Mouse (Mus musculus) activated CD4-positive, CD25-positive, alpha-beta regulatory T cell, adult 9 weeks (primary cell): ENCODE results near the gene 1700020D05Rik. TPM values are rescaled to one million over a fixed set of nuclear protein-coding genes. Genes with fewer than 3 reads are reported as not detected.

Experiments used
- polyA plus RNA-seq: library from polyadenylated mRNA; unstranded; fragments of 100-300 nt; shearing (Covaris generic); gene quantifications from one replicate; pipeline ENCODE4 v1.2.1, GENCODE M21; 2017

1700020D05Rik gene
- polyA plus RNA-seq, result 0.45 TPM

DNA sequence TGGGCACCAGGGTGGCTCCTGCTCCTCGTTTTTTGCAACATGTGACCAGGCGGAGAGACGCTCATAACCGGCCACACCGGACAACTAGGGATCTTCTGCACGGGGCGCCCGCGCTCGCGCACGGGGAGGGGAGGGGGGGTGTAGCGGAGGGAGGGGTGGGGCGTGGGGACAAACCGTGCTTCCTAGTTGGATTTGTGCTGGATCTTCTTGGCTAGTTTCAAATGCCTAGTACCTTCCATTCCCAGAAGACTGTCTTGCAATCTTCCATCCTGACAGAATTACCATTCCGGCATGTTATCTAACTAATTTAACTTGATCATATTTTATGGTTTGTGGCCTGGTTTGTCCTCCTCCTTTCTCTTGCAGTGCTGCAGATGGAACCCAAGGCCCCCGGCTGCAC lies at the start of gene 1700020D05Rik:
TSS of gene 1700020D05Rik (minus strand) at position 101 of the 400 bp plus-strand sequence.

DNA sequence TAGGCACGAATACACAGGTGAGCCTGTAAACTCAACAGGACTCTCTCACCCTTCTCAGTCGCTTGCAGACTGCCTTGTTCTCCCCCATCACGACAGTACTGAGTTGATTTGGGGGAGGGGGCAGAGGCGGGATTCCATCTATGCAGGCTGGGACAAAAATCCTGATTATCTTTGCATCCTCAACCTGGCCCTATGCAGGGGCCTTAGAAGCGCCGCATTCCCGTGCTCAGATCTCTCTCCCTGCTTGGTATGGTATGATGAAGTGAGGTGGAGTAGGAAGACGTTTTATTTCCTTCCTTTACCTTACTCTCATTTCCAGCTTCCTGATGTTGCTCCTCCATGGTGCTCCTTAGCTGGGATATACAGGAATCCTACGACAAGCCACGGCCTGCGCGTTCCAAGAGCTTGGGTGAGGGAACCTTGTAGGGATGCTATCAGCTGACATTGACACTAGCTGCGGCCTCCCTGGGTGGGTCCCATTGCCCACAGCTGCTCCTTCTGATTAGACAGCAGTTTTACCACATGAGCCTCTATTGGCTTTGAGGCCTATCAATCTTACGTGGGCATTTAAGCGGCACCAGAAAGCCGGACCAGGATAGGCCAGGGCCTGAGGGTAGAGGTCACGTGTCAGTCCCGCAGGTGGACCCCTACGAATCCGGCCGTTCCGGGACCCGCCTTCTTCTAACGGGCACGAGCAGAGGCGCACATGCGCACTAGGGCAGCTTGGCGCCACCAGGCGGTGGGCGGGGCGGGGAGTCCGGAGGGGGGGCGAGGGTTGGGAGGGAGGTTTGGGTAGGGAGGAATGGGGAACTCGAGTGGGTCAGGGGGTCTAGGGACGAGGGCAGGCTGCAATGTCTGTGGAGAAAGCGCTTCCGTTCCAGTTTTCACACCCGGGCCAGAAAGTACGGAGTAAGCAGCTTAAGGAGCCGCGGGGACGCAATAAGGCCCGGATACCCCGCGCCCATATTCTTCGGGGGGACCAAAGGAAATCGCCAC lies 6.7 kb upstream of the 1700020D05Rik start, which contains the start of gene Snx32:
TSS of gene Snx32 (minus strand) at position 508 of the 996 bp plus-strand sequence.

DNA sequence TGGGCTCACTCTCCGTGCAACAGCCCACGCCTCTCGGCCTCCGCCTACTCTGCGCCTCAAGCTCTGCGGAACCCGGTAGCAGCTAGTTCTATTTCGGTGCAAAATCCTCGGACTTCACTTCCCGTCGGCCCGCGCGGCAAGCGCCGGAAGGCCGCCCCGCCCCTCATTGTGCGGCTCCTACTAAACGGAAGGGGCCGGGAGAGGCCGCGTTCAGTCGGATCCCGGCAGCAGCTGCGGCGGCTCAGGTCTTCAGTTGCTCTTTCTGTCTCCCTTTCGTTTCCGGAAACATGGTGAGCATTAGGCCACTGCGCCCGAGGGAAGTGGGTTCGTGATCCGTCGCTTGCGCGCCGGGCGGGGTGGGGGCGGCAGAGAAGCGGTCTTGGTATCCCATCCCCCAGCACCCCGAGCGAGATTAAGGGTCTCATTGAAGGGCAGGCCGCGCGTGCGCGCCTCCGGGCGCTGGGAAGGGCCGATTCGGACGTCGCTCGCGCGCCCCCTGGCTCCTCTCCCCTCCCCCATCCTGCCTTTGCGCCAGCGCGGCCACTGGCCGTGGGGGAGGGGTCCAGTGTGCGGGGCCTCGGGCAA lies 13.2 kb downstream of the 1700020D05Rik start, which contains the start of gene Cfl1:
TSS of gene Cfl1 (plus strand) at position 143 of the 585 bp plus-strand sequence.

DNA sequence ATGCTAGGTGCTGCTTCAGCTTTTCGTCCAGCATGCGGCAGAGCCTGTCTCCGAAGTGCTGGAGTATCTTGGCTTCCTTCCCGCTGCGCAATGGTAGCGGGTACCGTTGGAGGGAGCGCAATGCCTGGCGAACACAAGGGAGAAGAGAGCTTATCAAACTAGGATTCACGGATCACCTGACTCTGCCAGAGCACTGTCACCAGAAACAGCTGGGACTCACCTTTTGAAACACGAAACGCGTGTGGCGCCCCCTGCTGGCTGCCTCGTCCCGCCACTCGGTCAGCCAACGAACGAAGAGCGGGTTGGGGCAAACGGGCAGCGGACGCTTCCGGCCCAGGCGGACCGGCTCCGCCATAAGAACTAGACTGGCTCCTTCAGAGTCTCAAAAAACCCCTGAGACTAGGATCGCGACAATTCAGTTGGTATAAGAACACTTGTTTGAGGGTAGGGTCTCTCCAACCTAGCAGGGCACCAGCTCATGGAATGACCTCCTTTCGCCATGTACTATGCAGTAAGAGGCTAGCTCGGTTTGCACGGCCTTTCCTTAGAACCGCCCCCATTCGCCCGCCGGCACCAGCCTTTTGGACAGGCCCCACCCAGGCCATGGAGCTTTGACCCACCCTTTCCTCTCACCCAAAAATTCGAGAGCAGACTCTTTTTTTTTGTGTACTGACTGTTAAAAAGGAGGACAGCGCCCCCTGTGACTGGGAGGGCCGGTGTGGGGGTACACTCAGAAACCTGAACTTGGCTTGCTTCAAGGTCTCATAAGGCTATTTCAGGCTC lies 15.6 kb downstream of the 1700020D05Rik start, which contains the start of gene Mus81:
TSS of gene Mus81 (minus strand) at position 635 of the 783 bp plus-strand sequence.

DNA sequence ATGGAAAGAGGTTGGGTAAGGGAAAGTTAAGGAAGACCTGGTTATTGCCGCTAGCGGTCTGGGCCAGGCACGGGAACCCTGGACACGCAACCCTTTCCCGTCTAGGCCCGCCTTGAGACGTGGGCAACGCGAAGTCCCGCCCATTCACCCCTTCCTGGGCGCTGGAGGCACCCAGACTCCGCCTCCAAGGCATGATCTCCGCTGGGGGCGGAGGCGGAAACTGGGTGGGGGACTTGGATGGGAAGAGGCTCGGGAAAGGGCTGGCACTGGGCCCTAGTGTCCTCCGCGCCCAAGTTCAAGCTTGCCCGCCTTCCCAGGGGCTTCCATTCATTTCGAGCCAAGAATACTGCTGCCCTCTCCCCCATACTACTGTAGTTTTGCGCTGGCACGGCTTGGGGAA lies 29.9 kb downstream of the 1700020D05Rik start, which contains the start of gene Efemp2:
TSS of gene Efemp2 (plus strand) at position 235 of the 400 bp plus-strand sequence.

DNA sequence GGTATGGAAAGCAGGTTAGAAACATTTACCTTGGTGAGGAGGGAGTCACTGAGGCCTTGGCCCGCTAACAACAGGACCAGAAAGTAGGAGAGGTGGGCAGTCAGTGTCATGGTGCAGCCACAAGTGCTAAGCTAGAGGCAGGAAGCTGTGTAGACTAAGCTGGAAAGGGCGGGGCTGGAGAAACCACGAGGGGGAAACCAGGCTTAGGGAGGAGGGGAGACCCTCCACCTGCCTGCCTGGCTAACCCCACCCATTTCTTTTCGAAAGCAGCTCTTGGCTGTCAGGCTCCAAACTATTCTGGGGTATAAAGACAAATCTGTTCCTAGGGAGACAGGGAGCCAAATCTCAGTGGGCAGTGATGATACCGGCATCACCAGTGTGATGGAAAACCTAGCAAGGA lies 35.2 kb downstream of the 1700020D05Rik start, which contains the start of gene Ctsw:
TSS of gene Ctsw (minus strand) at position 134 of the 400 bp plus-strand sequence.

DNA sequence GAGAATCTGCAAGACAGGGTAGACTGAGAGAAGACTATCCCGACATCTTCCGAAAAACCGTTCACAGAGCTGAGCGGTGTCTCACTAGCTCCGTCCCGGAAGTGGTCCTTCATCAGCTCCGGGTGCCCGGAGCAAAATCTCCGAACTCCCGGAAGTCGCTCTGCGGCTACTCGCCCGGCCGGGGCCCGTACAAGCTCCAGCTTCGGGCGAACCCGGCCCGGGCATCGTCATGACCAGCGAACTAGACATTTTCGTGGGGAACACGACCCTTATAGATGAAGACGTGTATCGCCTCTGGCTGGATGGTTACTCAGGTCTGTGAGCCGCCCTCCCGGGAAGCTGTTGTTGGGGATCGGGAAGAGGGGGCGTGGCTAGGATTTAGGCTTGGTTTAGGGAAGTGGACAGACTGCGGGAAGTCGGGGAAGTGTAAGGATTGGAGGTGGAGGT lies 43.1 kb downstream of the 1700020D05Rik start, which contains the start of gene Fibp:
TSS of gene Fibp (plus strand) at position 151 of the 447 bp plus-strand sequence.

DNA sequence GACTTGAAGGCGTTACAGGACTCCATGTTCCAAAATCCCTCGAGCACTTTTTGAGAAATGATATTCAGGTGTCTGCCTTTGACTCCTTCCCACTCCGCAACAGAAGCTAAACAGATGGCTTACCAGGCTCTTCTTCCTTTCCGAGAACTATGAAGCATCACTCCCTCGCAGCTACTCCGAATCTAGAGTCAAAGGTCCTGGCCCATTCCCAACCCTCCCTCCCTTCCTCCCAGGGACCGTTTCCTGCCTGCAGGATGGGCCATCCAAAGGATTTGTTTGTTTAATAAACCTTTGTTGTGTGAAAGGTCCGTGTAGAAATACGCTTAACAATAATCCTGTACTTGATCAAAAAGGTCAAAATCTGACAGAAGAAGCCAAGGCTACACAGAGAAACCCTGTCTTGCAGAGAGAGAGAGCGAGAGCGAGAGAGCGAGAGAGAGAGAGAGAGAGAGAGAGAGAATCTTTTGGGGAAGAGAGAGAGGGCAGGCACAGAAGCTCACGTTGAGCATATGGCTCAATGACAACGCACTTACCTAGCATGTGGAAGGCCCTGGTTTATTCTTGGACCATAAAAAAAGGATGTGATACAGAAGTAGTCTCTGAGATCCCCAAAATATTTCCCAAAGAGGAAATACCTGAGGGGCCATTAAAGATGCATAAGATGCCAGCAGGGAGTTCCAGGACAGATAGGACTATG lies 45.7 kb downstream of the 1700020D05Rik start, which contains the start of gene Ccdc85b:
TSS of gene Ccdc85b (minus strand) at position 149 of the 697 bp plus-strand sequence.

Other genes starting within 250 kb of the 1700020D05Rik start
- 16.5 TPM for gene Pacs1, start 230.7 kb downstream of the 1700020D05Rik start, polyA plus RNA-seq
- gene Sf3b2, start 208.3 kb downstream of the 1700020D05Rik start, polyA plus RNA-seq, result 415 TPM
- not detected for gene Gal3st3, start 205.5 kb downstream of the 1700020D05Rik start, polyA plus RNA-seq
- not detected for gene Catsper1, start 168.0 kb downstream of the 1700020D05Rik start, polyA plus RNA-seq
- gene Cst6, start 154.2 kb downstream of the 1700020D05Rik start, polyA plus RNA-seq, result 2.0 TPM
- 58.1 TPM for gene Eif1ad, start 137.0 kb downstream of the 1700020D05Rik start, polyA plus RNA-seq
- gene Banf1, start 136.6 kb downstream of the 1700020D05Rik start, polyA plus RNA-seq, result 305 TPM
- 35.0 TPM for gene Sart1, start 115.1 kb downstream of the 1700020D05Rik start, polyA plus RNA-seq
- gene Tsga10ip, start 101.3 kb downstream of the 1700020D05Rik start, polyA plus RNA-seq, result 0.60 TPM
- 75.7 TPM for gene Drap1, start 78.8 kb downstream of the 1700020D05Rik start, polyA plus RNA-seq
- gene AI837181, start 78.6 kb downstream of the 1700020D05Rik start, polyA plus RNA-seq, result 19.2 TPM
- not detected for gene Fosl1, start 56.2 kb downstream of the 1700020D05Rik start, polyA plus RNA-seq
- gene Ccdc85b, start 45.9 kb downstream of the 1700020D05Rik start, polyA plus RNA-seq, result 5.3 TPM
- 148 TPM for gene Fibp, start 43.2 kb downstream of the 1700020D05Rik start, polyA plus RNA-seq
- 81.4 TPM for gene Ctsw, start 35.3 kb downstream of the 1700020D05Rik start, polyA plus RNA-seq
- 2.5 TPM for gene Efemp2, start 29.8 kb downstream of the 1700020D05Rik start, polyA plus RNA-seq
- gene Mus81, start 15.4 kb downstream of the 1700020D05Rik start, polyA plus RNA-seq, result 81.3 TPM
- gene Cfl1, start 13.3 kb downstream of the 1700020D05Rik start, polyA plus RNA-seq, result 4,076 TPM
- 20.1 TPM for gene Snx32, start 6.8 kb upstream of the 1700020D05Rik start, polyA plus RNA-seq
- not detected for gene Ovol1, start 56.9 kb upstream of the 1700020D05Rik start, polyA plus RNA-seq
- gene Ap5b1, start 64.2 kb upstream of the 1700020D05Rik start, polyA plus RNA-seq, result 21.4 TPM
- 145 TPM for gene Rnaseh2c, start 98.1 kb upstream of the 1700020D05Rik start, polyA plus RNA-seq
- gene Kat5, start 106.5 kb upstream of the 1700020D05Rik start, polyA plus RNA-seq, result 51.5 TPM
- 151 TPM for gene Rela, start 133.7 kb upstream of the 1700020D05Rik start, polyA plus RNA-seq
- gene Sipa1, start 159.9 kb upstream of the 1700020D05Rik start, polyA plus RNA-seq, result 75.3 TPM
- 26.1 TPM for gene Map3k11, start 185.0 kb upstream of the 1700020D05Rik start, polyA plus RNA-seq
- 64.4 TPM for gene Pcnx3, start 185.1 kb upstream of the 1700020D05Rik start, polyA plus RNA-seq
- 3.6 TPM for gene Kcnk7, start 200.6 kb upstream of the 1700020D05Rik start, polyA plus RNA-seq
- gene Ehbp1l1, start 222.5 kb upstream of the 1700020D05Rik start, polyA plus RNA-seq, result 74.6 TPM
- gene Fam89b, start 225.9 kb upstream of the 1700020D05Rik start, polyA plus RNA-seq, result 52.3 TPM
- gene Ltbp3, start 237.1 kb upstream of the 1700020D05Rik start, polyA plus RNA-seq, result not detected